Mouse (Mus musculus) heart, postnatal 4 days (tissue): ENCODE results near the gene Akap2. TPM values are rescaled to one million over a fixed set of nuclear protein-coding genes. Genes with fewer than 3 reads are reported as not detected.

Source experiments
- DNase-seq: peaks from one replicate; pipeline ENCODE4 v3.0.0; 2021
- total RNA-seq, 2 experiments: library from RNA; stranded (reverse); gene quantifications; 2 replicates each; pipeline ENCODE4 v1.2.3; 2021

The Akap2 gene
- total RNA-seq, 2 experiments from 2014 or later, result 160 TPM

DNA sequence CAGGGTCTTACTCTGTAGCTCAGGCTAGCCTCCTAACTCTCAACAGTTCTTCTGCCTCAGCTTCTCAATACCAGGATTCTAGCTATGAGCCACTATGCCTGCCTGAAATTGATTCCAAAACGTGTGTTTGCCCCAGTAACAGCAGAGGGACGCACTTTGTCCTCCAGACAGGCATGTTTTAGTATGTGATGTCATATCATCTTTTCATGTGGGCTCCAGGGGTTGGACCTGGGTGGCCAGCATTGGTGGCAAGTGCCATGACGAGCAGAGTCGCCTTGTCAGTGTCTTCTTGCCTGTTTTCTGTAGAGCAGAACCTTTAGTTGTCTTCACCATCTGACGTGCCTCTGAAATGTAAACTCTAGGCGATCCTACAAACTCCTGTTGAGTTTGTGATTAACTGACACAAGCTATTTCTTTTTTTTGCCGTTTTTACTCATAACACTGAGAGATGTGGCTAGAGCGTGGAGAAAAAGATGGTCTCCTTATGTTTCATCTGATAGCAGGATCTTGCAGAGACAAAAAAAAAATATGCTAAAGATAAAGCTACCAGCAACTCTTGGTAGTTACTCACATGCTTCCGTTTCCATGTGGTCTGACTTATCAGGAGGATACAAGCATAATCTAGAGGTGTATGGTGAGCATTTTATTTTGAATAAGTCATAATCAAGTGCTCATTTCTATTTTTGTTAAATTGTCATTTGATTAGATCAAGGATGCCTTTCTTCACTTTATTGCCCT is 80.3 kb downstream of the Akap2 start:
- no peak for DNase-seq

DNA sequence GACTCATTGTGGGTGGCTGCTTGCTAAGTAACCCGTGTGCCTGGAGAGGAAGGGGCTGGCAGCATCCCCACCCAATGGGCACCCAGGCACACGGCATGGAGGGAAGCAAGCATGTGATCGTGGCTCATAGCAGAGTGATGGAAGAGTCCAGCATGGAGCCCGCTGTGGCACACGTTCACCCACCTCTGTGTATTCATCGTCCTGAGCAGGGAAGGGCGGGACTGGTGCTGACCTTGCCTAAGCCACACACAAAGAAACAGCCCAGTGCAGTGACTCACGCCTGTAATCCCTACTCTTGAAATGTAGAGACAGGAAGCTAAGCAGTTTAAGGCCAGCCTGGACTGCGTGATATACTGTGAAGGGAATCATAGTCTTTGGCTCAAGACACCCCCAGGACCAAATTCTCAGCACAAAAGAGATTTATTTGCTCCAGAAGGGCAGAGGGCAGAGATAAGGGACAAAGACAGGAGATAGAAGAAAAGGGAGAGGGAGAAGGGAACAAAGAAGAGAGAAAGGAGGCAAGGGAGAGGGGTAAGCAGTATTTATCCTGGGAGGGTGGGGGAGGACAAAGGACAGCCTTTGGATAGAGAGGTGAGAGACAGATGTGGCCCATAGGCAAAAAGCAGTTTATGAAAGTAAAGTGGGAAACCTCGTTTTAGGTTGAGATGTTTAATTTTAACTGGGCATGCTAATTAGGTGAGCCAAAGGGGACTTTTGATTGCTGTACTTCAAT is 81.0 kb downstream of the Akap2 start:
- no peak for DNase-seq

DNA sequence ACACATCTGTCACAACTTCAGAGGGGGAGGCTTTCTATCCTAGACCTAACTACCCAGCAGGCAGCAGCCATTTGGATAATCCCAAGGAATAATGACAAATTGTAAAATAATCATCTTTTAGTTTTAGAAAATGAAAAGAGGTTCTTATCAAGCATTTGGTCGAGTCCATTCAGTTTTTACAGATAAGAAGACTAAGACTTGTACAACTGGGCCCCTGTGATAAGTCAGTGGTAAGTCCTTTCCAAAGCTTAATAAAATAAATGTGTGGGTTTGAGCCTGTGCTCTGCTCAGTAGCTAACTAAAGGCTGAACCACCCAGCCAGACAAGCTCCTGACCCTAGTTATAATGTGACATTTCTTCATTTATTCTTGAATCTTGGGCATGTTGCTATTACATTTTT is 81.8 kb downstream of the Akap2 start:
- no peak for DNase-seq

DNA sequence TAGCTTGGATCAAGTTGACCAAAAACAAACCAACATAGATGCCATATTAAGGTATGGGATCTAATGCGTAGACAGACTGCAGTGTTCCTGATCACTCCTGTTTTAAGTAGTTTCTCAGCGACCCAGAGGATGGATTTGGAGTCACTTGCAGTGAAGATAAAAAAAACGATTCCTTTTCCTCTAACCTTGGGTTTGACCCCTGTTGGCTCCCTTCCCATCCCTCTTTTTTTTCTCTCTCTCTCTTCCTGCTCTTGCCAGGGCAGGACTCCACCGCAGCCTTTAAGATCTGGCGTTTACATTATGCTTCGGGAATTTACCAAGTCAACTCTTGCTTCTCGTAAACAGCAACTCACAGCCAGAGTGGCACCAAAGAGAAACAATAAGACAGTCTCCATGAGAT is 83.8 kb downstream of the Akap2 start:
- DNase-seq, result no peak

GRCm38 (mm10) chr4:57801986-57802385 is 84.5 kb downstream of the Akap2 start:
- DNase-seq, result no peak

GRCm38 (mm10) chr4:57802411-57802810 is 85.0 kb downstream of the Akap2 start:
- no peak for DNase-seq

GRCm38 (mm10) chr4:57804902-57805301 is 87.4 kb downstream of the Akap2 start:
- DNase-seq, result no peak

DNA sequence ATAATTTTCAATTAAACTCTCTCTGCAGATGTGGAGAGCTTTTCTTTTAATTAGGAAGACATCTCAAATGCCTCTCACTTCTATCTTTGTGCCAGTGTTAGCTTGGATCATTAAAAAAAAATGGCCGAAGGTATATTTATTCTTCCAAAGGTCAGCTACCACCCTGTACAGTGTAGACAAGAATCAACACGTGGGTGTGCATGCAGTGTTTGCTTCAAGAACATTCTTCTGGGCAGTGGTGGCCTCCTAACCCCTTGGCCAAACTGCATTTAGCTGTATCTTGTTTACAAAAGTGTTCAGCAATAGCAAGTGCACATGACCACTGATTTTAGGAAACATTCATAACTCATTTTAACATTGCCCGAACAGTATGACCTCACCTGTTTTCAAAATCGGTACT is 92.0 kb downstream of the Akap2 start:
- DNase-seq, result no peak

- DNase-seq, result no peak
These were observed 94.6 kb downstream of the Akap2 start for GRCm38 (mm10) chr4:57812075-57812474.

DNA sequence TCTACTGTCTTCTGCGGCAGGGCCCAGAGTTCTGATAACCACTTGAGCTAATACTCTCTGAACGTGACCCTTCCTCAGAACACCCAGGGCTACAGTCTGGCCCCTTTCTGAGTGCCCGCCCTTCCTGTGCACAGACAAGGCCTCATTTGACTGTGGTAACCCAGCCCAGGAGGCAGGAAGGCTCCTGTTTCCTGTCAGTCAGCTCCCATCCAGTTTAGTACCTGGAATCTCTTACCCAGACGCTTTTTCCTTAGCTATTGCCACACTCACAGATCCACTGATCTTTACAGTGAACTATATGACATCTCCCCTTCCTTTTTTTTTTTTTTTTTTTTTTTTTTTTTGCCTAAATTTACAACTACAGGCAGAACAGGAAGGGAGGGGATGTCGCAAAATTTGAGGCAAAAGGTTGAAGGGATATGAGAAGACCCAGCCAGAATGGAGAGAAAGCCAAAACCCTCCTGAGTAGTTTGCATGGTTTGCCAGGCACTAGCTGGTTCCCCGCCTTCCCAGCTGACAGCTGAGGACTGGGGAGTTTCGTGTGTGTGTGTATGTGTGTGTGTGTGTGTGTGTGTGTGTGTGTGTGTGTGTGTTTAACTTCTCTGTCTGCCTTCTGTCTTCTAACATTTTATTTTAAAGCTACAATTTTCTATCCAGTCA is 95.6 kb downstream of the Akap2 start:
- DNase-seq, result peak; percentile 57

DNA sequence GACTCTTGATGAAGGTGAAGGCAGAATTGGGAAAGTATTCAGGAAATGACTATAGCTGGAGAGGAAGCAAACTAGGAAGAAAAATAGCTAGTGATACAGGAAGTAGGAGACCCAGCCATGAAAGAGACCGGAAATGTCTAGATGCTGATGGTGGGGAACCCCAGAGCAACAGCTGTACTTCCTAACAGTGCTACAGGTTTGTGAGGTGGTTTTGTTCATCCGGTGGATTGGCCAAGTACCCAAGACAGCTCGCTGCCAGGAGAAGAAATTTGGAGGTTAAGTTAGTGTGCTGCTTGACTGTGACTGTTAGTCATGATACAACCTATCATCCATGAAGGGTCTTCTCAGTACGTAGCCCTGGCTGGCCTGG is 96.1 kb downstream of the Akap2 start:
- DNase-seq, result no peak

GRCm38 (mm10) chr4:57815355-57815754 is 97.9 kb downstream of the Akap2 start:
- DNase-seq, result no peak

- DNase-seq, result no peak
These were observed 98.7 kb downstream of the Akap2 start for GRCm38 (mm10) chr4:57816146-57816545.

DNA sequence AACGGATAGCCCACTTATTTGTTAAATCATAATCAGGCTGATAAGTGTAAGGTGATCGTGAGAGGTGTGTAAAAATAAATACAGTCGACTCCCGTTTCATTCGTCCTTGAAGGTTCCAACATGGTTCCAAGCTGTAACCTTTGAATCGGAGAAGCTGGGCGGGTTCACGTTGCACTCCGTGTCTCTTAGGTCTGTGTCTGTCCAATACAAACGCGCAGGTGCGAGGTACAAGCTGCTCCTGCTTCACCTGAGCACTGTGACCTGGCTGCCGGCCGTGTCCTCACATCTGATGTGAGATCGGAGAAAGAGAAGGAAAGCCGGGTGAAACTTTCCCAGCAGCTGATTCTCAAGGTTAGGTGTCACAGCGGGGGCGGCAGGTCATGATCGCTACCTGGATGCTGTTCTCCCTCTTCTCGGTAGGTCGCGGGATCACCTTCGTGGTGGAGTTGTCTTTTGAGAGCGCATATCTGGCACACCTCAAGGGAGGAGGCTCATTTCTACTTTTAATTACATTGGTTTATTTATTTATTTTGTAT is 103.5 kb downstream of the Akap2 start:
- DNase-seq, result no peak

- DNase-seq, result no peak
These were observed 104.3 kb downstream of the Akap2 start for GRCm38 (mm10) chr4:57821556-57822356.

DNA sequence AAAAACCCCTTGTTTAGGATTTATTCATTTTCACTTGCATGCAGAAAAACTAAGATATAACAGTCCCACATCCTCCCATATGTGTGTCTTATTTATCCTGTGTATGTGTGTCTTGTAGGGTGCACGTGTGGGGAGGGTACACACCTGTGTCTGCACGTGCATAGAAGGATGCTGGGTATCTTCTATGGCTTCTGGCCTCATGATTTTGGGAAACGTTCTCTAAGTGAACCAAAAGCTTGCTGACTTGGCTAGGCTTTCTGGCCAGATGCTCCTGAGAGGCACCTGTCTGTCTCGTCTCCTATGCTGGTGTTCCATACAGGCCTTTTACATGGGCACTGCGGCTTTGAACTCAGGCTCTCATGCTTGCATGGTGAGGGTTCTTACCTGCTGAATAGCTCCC is 105.2 kb downstream of the Akap2 start:
- no peak for DNase-seq

GRCm38 (mm10) chr4:57824626-57825240 is 107.3 kb downstream of the Akap2 start:
- no peak for DNase-seq

GRCm38 (mm10) chr4:57826272-57826671 is 108.8 kb downstream of the Akap2 start:
- DNase-seq, result no peak

DNA sequence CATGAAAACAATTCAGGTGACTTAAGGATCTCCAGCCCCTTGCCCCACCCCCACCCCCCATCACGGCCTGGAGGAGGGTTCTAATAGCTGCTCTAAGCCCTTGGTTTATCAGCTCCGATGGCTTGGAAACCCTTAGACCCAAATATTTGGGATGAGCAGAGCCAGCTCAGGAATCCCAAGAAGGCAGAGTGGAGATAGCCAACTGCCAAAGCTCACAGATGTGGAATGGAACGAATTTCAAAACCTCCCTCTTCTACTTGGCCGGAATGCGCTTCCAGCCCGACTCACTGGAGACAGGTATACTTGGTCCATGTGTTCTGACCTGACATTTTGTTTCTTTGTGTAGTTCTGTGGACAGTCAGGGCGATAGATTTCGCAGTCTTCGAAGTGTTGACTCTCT is 111.7 kb downstream of the Akap2 start:
- DNase-seq, result no peak

GRCm38 (mm10) chr4:57829740-57830139 is 112.3 kb downstream of the Akap2 start:
- DNase-seq, result no peak

DNA sequence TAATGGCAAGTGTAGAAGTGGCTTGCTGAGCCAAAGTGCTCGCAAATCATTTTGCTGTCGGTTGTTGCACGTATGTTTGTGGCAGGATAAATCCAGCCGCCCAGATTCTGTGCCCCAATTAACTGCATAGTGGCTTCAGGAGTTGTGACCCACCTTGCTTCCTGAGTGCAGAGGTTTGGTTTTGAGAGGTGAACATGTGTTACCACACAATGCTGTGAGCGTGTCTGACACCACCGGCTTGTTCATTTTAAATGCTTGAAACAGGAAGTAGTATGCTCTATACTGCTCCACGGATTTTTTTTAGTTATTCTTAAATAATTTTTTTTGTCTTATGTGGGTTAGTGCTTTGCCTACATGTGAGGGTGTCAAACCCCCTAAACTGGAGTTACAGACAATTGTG is 114.9 kb downstream of the Akap2 start:
- no peak for DNase-seq

- DNase-seq, result no peak
These were observed 115.6 kb downstream of the Akap2 start for GRCm38 (mm10) chr4:57833060-57833459.
